Mouse (Mus musculus) heart, adult 11 months (tissue): ENCODE results near the gene Hnrnpl.

Source experiments
- DNase-seq: peaks from one replicate; pipeline ENCODE4 v3.0.0; 2022

Gene Hnrnpl

DNA sequence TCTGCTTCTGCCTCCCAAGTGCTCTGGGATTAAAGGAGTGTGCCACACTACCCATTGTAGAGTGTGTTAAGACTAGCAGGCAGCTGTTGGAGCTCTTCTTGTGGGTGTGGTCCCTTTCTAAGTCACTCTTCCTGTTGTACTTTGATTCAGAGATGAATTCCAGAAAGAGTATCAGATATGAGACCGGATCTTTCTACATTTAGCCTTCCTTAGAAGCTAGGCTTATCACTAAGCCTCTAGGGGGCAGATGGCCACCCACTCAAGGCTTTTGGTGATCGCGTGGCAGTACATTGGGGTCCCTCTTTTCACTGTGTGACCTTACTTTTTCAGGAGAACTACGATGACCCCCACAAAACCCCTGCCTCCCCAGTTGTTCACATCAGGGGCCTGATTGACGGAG lies 4.6 kb downstream of the Hnrnpl start:
- no peak for DNase-seq

DNA sequence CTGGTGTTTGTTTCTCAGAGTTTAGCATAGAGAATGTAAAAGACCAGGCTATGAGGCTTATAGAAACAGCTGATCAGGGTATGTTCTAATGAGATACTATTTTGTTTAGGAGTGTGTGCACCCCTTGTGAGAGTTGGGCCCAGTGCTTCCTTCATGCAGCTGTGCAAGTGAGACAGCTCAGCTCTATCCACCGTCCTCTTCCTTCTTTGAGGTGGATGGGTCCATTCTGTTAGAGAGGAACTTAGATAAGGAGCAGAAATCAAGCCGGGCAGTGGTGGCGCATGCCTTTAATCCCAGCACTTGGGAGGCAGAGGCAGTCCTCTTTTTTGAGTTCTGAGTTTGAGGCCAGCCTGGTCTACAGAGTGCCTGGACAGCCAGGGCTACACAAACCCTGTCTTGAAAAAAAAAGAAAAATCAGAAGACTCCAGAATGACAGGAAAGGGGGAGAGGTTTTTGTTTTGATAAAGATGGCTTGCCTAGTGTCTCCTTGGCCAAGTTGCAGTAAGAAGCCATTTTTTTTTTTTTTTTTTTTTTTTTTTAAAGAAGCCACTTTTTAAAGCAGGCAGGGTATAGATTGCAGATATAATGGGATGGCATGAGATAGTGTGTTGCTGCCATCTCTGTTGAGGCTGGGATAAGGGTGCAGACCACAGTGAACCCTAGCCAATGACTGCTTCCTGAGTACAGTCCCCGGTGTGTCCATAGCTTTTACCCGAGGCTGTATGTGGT lies 6.1 kb downstream of the Hnrnpl start:
- DNase-seq = no peak

DNA sequence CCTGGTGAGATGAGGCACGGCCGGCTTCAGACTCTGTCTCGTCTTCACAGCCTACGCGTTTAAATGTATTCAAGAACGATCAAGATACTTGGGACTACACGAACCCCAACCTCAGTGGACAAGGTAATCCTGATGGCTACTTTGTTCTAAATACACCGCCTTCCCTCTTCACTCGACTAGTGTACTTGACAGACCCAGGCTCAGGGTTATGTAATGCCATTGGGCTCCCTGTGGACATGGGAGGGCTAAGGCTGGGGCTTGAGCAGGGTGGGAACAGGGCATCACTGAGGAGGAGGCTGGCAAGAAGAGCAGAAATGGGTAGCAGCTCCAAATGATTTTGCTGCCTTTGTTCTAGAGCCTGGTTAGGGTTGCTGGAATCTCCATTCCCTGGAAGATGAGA lies 6.9 kb downstream of the Hnrnpl start:
- no peak for DNase-seq

DNA sequence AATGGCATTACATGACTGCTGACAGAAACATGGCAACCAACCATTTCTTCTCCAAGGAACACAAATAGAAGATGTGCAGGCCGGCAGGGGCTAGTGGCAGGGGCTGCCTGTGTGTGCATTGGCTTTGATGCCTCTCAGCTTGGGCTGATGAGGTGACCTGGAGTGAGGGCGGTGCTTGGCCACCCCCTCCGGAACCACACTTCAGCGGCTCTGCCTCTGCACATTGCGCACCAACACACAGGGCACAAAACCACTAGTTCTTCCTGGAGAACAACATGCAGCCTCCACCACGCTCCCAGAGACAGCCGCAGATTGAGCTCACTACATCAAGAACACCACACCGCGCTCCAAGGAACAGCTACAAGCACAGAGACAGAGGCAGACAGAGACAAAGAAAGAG lies 7.9 kb downstream of the Hnrnpl start:
- peak; percentile 95 for DNase-seq

DNA sequence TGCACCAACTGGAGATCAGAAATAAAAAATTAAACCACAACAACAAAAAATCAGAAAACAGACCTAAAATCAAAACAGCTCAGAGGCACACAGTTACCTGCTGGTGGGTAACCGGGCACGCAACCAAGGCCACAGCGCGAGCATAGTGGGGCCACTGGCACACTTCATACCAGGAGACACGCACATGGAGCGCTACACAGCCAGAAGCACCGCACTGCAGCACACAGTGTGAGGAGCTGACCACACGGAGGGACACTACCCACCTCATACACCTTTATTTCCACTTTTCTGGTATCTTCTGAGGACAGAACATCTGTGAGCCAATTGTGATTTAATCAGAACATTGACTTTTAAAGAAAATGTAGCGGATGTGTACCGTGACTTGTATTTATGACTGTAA lies 8.6 kb downstream of the Hnrnpl start:
- no peak for DNase-seq

DNA sequence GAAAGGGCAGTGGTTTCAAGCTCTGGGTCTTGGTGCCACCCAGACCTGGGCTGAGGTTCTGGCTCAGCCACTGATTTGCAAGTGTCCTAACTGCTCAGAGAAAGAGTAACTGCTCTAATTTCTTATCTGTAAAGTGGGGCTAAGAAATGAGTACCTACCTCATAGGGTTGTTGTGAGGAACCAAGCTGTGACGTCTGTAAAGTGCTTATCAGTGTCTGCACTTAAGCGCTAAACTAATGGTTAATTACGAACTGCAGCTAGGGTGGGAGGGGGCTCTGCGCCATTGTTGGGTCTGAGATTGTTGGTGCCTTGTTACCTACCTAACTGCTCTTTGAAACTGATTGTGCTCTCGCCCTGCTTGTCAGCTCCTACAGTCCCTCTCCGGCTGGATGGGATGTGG lies 9.2 kb downstream of the Hnrnpl start:
- DNase-seq = no peak

DNA sequence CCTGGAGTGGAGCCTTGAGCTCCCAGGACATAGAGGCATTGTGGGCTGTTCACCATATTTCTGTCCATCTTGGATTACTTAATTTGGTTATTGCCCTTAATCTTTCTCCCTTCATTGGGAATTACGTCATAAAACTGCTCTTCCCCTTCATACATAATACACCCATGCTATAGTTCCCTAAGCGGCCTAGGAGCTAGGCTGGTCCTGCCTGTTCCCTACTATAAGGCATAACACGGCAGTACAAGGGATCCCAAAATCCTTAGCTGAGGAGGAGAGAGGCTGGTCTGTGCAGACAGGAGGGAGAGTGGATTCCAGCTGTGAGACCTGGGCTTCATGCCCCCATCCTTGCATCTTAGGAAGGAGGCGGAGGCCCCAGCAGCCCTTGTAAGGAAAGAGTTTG lies 9.6 kb downstream of the Hnrnpl start:
- DNase-seq = no peak

DNA sequence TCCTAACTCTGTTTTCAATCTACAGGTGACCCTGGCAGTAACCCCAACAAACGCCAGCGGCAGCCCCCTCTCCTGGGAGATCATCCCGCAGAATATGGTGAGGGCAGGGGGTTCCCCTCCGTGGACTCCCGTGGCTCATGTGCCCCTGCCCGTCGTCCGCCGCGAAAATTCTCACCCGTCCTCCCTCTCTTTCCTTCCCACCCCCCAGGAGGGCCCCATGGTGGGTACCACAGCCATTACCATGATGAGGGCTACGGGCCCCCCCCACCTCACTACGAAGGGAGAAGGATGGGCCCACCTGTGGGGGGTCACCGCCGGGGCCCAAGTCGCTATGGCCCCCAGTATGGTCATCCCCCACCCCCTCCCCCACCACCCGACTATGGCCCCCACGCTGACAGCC lies 10.1 kb downstream of the Hnrnpl start:
- DNase-seq = peak; percentile 93

DNA sequence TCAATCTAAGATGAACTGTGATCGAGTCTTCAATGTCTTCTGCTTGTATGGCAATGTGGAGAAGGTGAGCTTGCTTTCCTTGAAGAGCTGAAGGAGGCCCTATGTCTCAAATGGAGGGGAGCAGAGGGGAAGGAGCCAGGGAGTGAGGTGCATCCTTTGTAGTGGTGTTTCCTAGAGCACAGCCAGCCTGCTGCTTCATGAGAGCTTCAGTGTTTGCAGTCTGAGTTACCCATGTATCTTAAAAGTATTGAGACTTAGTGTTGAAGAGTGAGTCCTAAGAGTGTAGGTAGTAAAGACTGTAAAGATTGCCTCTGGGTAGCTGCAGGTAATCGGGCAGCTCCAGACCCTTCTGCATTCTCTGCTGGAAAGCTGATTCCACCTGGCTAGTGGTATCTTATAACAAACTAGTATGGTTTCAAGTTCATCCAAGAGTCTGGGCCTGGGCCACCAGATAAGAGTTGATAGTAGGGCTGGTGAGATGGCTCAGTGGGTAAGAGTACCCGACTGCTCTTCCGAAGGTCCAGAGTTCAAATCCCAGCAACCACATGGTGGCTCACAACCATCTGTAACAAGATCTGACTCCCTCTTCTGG lies 10.6 kb downstream of the Hnrnpl start:
- no peak for DNase-seq

DNA sequence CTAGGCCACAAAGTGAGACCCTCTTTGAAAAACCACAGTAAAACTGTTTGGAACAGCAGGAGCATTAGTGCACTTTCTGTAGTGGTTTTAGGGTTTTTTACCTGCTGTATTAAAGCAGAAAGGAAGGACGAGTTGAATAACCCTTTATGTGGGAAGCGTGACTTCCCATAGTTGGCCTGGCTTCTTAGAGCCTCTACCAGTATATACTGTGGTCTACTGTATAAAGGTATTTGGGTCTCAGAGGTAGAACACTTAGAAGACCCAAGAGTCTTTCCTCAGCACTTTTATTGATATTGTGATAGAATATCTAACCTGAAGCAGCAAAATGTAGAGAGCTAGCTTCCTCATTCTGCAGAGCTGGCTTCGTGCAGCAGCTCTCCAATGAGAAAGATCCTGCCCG lies 11.2 kb downstream of the Hnrnpl start:
- no peak for DNase-seq

DNA sequence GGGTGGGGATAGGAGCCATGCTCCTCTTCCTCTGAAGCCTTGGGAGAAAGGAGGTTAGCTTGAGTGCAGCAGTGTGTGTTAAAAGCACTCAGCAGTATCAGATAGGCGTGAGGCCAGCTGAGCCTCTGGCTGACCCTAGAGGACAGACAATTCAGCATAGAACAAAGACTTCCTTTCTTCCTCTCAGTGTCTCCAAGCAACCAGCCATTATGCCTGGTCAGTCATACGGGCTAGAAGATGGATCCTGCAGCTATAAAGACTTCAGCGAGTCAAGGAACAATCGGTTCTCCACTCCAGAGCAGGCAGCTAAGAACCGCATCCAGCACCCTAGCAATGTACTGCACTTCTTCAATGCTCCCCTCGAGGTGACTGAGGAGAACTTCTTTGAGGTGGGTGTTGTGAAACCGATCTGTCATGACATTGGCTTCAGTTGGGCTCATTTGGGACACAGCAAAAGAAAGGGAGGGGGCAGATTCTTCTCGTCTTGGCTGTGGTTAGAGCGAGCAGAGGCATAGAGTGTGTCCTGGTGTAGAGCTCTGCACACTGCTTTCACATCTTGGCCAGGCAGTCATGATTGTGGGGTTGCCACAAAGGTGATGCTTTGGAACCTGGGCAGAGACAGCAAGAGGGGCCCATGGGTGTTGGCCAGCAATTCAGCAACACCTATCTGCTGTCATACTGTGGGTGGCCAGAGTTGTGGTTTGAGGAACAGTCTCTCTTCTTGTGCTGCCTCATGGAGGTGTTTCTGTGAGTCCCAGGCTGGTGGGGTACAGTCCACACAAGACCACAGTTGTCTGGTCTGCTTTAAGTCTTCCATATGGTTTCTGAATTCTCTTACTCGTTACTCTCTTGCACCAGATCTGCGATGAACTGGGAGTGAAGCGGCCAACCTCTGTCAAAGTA lies 12.3 kb downstream of the Hnrnpl start:
- peak; percentile 98 for DNase-seq

DNA sequence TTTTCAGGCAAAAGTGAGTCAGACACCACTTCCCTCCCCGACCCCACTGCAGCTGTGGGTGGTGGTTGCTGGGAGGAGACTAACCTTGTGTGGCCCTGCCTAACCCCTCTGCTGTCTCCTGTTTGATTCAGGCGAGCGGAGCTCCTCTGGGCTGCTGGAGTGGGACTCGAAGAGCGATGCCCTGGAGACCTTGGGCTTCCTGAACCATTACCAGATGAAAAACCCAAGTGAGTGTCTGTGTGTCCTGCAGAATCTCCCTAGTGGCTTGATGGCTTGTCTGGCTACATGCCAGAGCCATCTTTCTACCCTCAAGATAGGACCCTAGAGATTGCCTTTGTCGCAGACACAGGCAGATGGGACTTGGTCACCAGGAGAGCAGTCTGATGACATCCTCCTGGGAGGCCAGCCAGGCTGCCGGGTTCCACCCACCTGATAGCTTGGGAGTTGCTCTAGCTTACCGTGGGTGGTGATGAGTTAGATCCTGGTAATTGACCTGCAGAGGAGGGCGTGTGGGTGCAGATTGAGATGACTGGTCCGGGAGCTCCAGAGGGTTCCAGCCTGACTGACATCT lies 13.0 kb downstream of the Hnrnpl start:
- DNase-seq = peak; percentile 98

DNA sequence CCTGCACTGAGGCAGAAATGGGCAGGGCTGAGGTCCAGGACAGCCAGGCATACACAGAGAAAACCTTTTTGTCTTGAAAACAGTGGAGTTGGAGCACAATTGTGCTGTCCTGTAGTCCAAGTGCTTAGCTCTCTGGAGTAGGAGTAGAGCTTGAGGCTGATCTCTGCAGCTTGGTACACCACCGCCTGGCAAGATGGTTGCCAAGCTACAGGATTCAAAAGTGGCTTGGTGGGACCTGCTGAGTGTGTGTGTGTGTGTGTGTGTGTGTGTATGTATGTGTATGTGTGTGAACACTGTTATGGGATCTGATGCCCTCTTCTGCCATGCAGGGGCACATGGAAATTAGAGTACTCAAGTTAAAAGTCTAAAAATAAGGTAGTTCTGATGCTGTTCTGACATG lies 14.2 kb downstream of the Hnrnpl start:
- no peak for DNase-seq

DNA sequence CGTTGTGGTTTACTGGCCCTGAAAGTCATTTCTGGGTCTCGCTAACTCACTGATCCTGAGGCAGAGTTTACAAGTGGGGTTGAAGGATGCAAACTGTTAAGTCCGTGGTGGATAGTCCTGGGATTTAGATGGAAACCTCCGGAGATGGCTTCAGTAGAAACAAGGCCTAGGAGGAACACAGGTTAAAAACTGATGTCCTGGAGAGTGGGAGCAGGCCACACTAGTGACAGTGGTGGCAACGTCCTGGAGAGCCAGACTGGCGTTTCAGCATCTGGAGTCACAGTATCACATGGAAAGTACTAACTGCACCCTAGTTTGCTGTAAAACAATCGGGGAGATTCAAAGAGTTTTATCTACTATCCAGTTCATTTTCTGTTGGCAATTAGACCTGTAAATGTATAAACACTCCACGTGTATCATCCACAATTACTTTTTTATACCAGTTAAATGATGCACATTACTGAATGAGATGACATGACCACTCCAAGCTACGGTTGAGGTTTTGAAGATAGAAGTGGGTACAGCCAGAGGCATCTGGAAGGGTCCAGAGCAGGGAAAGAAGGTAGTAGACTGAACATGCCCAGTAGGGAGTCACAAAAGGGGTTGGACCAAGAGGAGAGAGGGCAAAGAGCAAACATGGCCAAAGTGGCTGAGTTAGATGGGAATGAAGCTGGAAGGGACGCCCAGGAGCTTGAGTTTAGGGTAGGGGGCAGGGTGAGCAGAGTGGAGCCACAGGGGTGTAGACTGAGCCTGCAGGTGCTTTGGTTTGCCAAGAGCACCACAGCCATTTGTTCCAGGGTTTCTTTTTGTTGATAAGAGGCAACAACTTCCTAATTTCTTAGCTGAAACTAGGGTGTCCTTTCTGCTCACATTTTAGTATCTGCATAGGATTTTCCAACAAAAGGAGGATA lies 14.9 kb downstream of the Hnrnpl start:
- no peak for DNase-seq

DNA sequence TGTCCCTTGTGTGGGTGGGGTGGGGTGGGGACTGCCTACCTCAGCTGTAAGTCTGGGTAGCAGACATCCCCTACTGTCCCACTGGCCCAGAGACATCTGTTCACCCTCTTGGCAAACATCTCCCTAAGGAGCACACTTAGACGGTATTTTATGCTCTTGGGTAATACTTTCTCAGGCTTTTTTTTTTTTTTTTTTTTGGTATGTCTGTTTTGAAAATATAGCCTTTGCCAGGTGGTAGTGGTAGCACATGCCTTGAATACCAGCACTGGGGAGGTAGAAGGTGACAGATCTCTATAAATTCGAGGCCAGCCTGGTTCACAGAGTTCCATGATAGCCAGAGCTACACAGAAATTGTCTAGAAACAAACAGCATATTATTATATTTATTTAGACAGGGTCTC lies 15.6 kb downstream of the Hnrnpl start:
- DNase-seq = no peak

DNA sequence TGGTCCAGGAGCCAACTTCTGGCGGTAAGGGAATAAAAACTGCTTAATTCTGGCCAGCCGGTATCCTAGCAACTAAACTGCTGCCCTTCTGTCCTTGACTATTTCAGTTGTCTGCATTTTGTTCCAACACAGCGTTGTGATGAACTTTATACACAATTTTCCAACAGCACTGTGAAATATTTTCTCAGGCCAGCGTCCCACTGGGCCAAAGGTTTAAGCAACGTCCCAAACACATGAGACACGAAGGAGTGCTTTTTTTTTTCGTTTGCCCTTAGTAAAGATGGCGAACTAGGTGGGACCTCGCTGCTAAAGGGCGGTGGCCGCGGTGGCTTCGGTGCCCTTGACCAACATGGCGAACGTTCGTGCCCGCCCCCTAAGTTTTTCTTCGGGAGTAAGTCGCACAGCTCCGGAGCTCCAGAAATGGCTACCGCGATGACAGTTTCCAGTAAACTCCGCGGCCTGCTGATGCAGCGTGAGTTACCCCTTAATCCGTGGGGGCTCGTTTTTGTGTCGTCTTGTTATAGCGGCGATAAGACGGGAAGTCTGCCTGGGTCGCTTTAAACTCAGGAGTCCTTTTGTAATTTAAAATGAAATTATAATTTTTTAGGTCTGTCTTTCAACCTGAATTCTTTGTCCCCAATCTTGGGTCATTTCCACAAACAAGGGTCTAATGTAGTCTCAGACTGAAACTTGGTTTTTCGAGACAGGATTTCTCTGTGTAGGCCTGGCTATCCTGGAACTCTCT lies 16.8 kb downstream of the Hnrnpl start, which contains the start of gene Ech1:
Gene Ech1, plus strand, starts transcription at position 277 of the 745 bp plus-strand sequence.
- DNase-seq = peak; percentile 99

DNA sequence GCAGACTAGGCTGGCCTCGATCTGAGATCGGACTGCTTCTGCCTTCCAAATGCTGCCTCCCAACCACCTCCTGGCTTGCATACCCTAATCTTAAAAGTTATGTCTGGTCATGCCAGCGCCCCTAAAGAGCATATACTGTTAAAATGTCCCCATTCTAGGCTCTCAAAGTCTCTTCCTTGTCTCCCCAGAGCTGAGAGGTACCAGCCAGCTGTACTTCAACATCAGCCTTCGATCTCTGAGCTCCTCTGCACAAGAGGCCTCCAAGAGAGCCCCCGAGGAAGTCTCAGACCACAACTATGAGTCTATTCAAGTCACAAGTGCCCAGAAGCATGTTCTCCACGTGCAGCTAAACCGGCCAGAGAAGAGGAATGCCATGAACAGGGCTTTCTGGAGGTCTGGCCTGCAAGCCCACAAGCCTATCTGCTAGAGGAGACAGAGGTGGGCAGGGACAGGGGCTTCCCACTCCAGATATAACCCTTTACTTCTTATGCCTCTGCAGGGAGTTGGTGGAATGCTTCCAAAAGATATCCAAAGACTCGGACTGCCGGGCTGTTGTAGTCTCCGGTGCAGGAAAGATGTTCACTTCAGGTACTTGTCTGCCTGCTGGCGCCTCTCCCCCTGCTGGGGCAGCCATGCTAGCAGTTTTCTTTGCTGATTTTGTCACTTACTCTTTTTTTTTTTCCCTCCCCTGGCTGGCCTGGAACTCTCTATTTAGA lies 17.5 kb downstream of the Hnrnpl start:
- peak; percentile 96 for DNase-seq

DNA sequence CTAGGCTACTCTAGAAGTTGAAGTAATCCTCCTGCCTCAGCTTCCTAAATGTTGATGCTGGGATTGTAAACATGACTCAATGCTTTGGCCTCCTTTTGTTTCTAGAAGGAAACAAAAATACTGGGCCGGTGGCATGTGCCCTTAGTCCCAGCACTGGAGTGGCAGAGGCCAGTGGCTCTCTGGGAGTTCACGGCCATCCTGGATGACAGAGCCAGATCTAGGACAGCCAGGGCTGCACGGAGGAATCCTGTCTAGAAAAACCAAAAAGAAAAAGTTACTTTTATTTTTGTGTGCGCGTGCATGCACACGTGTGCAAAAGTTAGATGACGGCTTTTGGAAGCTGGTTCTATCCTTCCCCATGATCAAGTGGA lies 18.0 kb downstream of the Hnrnpl start:
- peak; percentile 88 for DNase-seq

DNA sequence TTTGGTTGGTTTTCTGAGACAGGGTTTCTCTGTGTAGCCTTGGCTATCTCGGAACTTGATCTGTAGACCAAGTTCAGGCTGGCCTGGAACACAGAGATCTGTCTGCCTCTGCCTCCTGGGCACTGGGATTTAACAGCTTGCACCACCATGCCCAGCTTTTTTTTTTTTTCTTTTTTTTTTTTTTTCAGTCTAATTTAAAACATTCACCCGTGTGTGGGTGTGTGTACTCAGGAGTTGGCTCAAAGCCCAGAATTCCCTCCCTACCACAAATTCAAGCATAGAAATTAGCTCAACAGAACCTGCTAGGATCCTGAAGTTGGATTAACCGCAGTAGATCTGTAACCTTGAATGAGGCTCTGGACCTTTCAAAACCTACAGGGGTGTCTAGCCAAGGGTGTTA lies 19.0 kb downstream of the Hnrnpl start:
- peak; percentile 89 for DNase-seq

DNA sequence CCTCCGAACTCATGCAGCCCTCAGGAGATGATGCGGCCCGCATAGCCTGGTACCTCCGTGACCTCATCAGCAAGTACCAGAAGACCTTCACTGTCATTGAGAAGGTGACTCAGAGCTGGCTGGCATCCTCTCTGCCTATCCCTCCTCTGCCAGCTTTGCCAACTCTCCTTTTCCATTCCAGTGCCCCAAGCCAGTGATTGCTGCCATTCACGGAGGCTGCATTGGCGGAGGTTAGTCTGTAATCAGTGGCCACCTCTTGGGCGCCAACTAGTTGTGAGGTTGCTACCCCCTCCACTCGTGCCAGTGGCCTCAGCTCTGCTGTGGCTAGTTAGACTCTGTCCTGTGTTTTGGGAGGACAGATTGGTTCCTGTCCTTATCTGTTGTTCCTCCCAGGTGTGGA lies 21.5 kb downstream of the Hnrnpl start:
- peak; percentile 97 for DNase-seq

DNA sequence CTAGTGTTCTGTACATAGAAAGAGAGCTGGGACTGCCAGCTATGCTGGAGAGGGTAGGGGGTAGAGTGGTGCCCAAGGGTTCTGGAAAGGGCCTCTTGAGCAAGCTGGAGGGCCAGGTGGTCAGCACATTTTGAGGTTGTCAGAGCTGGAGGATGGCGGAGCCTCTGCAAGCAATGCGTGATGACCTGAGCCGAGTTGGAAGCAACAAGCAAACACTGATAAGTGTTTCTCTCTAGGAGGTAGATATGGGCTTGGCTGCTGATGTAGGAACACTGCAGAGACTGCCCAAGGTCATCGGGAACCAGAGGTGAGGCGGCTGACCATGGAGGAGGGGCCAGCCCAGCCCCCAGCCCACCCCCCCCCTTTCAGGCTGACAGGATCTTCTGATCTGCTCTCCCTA lies 22.6 kb downstream of the Hnrnpl start:
- DNase-seq = peak; percentile 96
